Mouse (Mus musculus) activated CD4-positive, CD25-positive, alpha-beta regulatory T cell (primary cell): Measurements from ENCODE around the gene Gm5916. TPM values are rescaled to one million over a fixed set of nuclear protein-coding genes. Genes with fewer than 3 reads are reported as not detected.

Experiments
- polyA plus RNA-seq, 2 experiments: library from polyadenylated mRNA; unstranded; fragments of 100-300 nt; shearing (Covaris generic); gene quantifications; one replicate each; pipeline ENCODE4 v1.2.1; 2017

Gene Gm5916
- not detected for polyA plus RNA-seq

GRCm38 (mm10) chr9:36128679-36129078, at the start of gene Gm5916:
Gene Gm5916, minus strand, starts transcription at chr9:36128779.

Other genes with a start within 250 kb of the Gm5916 start
- not detected for gene 9230113P08Rik, start 220.4 kb downstream of the Gm5916 start, polyA plus RNA-seq